Mouse (Mus musculus) MN1 (cell line): ENCODE results near the gene Zswim4.

ENCODE experiments used
- DNase-seq: peaks from one replicate; pipeline ENCODE4 v3.0.0-alpha.2; 2016; ENCODE audit warnings: low spot score

Zswim4 gene

DNA sequence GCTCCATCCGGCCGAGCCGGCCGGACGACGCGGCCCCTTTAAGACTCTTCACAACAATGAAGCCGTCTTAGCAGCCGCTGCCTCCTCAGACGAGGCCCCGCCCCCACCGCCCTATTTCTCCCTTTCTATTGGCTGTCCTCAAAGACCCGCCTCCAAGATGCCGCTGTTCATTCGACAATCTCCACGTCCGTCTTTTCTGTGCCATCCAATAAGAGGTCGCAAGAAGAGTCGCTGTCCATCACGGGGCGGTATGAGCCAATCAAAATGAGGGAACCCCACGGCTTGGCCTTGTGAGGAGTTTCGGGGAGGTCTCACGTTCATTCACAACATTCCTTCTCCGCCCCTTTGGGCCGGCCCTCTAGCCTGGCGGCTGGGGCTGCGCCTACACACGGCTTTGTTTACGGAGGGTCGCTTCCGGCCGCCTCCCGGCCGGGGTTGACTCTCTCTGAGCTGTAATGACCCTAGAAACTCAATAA lies at the start of gene Zswim4:
TSS of gene Zswim4 (minus strand) at position 58 of the 476 bp plus-strand sequence.
- DNase-seq, result peak; percentile 99

- peak; percentile 64 for DNase-seq
Measured at GRCm38 (mm10) chr8:84285665-84286064, 48.8 kb upstream of the Zswim4 start.

DNA sequence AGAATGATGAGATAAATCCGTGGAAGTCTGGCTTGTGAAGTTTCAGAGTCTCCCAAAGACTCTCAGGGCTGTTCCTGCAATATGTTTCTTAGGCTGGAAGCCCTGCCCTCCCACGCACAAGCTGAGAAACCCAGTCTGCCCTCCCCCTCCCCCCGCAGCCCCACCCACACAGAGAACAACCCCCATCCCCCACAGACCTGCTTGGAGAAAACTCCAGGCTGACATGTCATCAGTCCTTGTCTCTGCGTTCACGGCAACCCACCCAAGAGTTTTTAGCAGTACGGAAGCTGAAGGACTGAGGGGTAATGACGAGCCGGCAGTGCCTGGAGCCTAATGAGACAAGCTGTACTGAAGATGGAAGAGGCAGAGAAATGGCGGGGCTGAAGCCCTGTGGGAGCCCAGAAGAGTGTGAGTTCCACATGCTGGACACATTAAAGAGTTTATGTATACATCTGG lies 47.8 kb upstream of the Zswim4 start:
- peak; percentile 46 for DNase-seq

GRCm38 (mm10) chr8:84280777-84281176 lies 43.9 kb upstream of the Zswim4 start:
- no peak for DNase-seq

- no peak for DNase-seq
Measured at GRCm38 (mm10) chr8:84276447-84276846, 39.6 kb upstream of the Zswim4 start.

GRCm38 (mm10) chr8:84273968-84274367 lies 37.1 kb upstream of the Zswim4 start:
- no peak for DNase-seq

DNA sequence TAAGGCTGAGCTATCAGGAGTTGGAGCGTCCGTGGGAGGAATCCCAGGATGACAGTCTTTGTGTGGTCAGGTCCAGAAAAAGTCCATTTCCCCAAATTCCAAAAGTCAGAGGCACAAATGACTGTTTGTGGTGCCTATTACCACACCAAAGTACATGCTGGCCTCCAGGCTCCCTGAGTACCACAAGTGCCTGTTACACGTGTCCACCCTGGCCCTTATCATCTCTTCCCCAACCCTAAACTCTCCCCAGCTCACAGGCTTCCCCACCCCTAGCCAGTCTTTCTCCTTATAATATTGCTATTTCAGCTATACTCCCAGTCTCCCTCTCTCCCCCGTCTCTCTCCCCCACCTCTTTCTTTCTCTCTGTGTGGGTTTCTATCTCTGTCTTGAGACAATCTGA lies 35.4 kb upstream of the Zswim4 start:
- DNase-seq, result no peak

- DNase-seq, result peak; percentile 100
Measured at GRCm38 (mm10) chr8:84269950-84270773, 33.3 kb upstream of the Zswim4 start, which contains the start of gene Ccdc130. TSS of gene Ccdc130 (minus strand) at chr8:84270380.

DNA sequence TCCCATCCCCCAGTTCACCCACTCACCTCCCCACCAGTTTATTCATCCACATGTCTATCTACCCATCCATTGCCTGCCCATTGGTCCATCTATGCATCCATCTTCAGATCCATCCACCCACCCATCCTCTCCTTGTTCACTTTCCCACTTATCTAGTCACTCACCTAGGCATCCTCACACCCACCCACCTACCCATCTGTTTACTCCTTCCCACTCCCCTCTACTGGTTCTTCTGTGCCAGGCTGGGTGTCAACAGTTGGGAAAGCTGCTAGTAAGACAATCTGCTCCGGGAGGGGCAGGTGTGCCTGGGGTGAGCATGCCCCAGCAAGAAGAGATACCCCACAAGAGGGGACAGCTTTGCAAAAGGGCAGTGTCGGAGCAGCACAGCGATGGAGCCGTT lies 24.2 kb upstream of the Zswim4 start:
- DNase-seq, result no peak

- DNase-seq, result peak; percentile 95
Measured at GRCm38 (mm10) chr8:84256822-84257610, 20.2 kb upstream of the Zswim4 start, which contains the start of gene Mri1. TSS of gene Mri1 (minus strand) at chr8:84257326.

GRCm38 (mm10) chr8:84256458-84256821 lies 19.6 kb upstream of the Zswim4 start:
- DNase-seq, result peak; percentile 75

- DNase-seq, result no peak
Measured at GRCm38 (mm10) chr8:84255858-84256257, 19.0 kb upstream of the Zswim4 start.

DNA sequence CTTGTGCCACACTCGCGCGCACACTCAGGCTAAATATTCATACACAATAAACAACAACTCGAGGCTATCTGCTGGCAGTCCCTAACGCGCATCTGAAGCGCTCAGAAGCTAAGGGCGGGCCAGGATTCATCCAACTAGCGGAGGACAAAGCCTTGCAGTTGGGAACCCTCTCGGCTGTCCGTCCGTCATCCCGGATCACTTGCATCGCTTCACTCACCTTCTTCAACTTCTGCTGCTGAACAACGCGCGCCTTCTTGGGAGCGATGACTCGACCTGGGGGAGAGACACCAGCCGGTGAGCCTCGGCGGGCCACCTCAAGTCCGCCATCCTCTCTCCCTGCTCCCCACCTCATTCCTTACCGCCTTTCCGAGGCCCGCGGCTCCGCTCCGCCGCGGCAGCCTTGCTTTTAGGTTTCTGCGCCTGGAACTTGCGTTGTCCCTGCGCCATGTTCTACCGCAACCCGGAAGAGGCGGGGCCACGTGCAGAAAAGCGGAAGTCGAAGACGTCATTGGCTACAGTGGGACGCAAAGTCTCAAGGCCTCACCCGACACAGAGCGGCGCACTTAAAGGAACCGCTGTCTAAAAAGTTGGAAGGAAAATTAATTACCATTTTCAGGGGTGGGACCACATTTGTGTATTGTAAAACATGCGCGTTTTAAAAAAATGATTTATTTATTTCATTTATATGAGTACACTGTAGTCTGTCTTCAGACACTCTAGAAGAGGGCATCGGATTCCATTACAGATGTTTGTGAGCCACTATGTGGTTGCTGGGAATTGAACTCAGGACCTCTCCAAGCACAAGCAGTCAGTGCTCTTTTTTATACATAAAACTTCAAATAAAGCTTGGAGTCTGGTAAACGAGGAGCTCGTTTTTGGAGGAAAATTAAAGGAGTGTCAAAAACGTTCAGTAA lies 12.7 kb upstream of the Zswim4 start, which contains the start of gene D8Ertd738e:
TSS of gene D8Ertd738e (minus strand) at position 463 of the 914 bp plus-strand sequence.
- peak; percentile 94 for DNase-seq

DNA sequence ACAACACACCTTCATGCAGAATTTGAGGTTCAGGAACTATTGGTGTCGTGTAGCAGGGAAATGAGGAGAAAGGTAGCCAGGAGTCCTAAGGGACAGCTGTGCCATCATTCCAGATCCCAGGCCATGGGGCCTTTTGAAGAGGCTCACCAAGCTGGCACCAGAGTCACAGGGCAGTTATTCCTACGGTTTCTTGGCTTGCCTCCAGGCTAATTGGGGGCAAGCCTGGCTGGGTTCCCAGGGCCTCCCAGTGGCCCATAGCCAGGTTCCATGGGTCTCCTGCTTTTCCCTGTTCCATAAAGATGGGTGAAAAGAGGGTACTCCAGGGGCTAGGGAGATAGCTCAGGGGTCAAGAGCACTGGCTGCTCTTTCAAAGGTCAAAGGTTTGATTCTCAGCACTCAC lies 5.0 kb upstream of the Zswim4 start:
- DNase-seq, result peak; percentile 81

GRCm38 (mm10) chr8:84241167-84241566 lies 4.3 kb upstream of the Zswim4 start:
- no peak for DNase-seq

DNA sequence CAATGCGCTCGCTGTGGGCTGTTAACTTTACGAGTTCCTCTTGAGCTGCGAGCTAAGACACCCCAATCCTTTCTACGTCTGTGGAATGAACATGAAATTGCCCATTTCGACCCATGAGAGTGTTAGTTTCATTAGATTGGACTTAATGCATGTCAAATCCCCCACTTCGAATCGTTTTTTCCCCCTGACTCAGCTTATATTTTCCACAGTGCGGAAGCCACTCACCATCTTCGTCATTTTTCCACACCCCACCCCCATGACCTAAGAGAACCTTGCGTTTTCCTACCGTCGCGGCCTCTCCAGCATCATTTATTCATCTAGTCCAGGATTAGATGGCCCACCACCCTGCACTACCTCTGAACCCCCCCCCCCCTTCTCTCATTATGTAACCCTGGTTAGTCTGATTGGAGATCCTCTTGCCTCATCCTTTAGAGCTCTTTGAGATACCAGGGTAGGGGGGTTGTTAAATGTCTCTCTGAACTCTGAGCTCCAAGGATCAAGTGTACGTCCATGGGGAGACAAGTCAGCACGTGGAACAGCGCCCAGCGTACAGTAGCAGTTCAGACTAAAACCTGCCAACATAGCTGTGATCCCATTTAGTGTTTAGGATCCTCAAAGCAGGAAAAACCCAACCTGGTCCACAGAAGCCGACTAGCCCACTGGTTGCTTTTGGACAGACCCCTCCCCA lies 831 bp upstream of the Zswim4 start:
- peak; percentile 64 for DNase-seq

GRCm38 (mm10) chr8:84236410-84236997 lies 351 bp downstream of the Zswim4 start:
- DNase-seq, result no peak

- DNase-seq, result peak; percentile 52
Measured at GRCm38 (mm10) chr8:84235746-84236409, 977 bp downstream of the Zswim4 start.

- DNase-seq, result no peak
Measured at GRCm38 (mm10) chr8:84233055-84233454, 3.8 kb downstream of the Zswim4 start.

DNA sequence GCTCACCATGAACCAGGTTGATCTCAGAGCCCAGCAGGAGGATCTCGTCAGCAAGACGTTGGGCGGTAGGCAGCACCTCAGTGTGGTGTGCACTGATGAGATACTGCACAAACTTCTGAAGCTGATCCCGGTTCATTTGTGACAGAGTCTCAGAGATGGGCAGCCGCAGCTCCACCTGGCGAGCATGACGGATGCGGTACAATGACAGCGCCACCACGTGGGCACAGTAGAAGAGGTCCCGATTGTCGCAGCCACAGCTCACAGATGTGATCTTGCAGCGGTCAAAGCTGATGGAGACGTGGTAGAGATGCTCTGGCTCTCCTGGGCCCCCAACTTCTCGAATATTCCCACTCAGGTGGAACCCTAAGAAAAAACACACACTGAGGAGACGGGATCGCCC lies 6.1 kb downstream of the Zswim4 start:
- DNase-seq, result no peak
